Mouse (Mus musculus) WW6 (cell line): ENCODE results near the gene Aco1.
A peak's percentile ranks its signal among the peaks of the same experiment; 100 is the strongest.

ENCODE experiments used
- DNase-seq: peaks from one replicate; pipeline ENCODE4 v3.0.0-alpha.2; 2013; ENCODE audit warnings: low read depth, low spot score

Aco1 gene

GRCm38 (mm10) chr4:40207701-40208100 lies 64.8 kb downstream of the Aco1 start:
- no peak for DNase-seq

GRCm38 (mm10) chr4:40212177-40212576 lies 69.3 kb downstream of the Aco1 start:
- no peak for DNase-seq

- no peak for DNase-seq
These were observed 75.0 kb downstream of the Aco1 start for GRCm38 (mm10) chr4:40217910-40218309.

GRCm38 (mm10) chr4:40218382-40218781 lies 75.5 kb downstream of the Aco1 start:
- peak; percentile 78 for DNase-seq

- no peak for DNase-seq
These were observed 77.6 kb downstream of the Aco1 start for GRCm38 (mm10) chr4:40220437-40220836.

GRCm38 (mm10) chr4:40221004-40221760 lies 78.3 kb downstream of the Aco1 start:
- DNase-seq = peak; percentile 52

GRCm38 (mm10) chr4:40221876-40222585 lies 79.2 kb downstream of the Aco1 start:
- no peak for DNase-seq

GRCm38 (mm10) chr4:40226095-40226494 lies 83.2 kb downstream of the Aco1 start:
- DNase-seq = no peak

- no peak for DNase-seq
These were observed 84.2 kb downstream of the Aco1 start for GRCm38 (mm10) chr4:40227131-40227530.

- DNase-seq = no peak
These were observed 85.0 kb downstream of the Aco1 start for GRCm38 (mm10) chr4:40227886-40228285.

- DNase-seq = no peak
These were observed 86.8 kb downstream of the Aco1 start for GRCm38 (mm10) chr4:40229723-40230122.

- no peak for DNase-seq
These were observed 90.3 kb downstream of the Aco1 start for GRCm38 (mm10) chr4:40233062-40233664.

GRCm38 (mm10) chr4:40234256-40234655 lies 91.4 kb downstream of the Aco1 start:
- DNase-seq = no peak

GRCm38 (mm10) chr4:40236829-40237228 lies 93.9 kb downstream of the Aco1 start:
- DNase-seq = no peak

GRCm38 (mm10) chr4:40238483-40239408 lies 95.9 kb downstream of the Aco1 start:
- DNase-seq = no peak

GRCm38 (mm10) chr4:40239409-40240271 lies 96.8 kb downstream of the Aco1 start, which contains the start of gene Ddx58:
Gene Ddx58, minus strand, starts transcription at chr4:40239828.
- no peak for DNase-seq

GRCm38 (mm10) chr4:40240272-40240744 lies 97.4 kb downstream of the Aco1 start:
- no peak for DNase-seq

- DNase-seq = no peak
These were observed 99.0 kb downstream of the Aco1 start for GRCm38 (mm10) chr4:40241928-40242327.

- no peak for DNase-seq
These were observed 100.1 kb downstream of the Aco1 start for GRCm38 (mm10) chr4:40243006-40243405.

GRCm38 (mm10) chr4:40244035-40244434 lies 101.2 kb downstream of the Aco1 start:
- no peak for DNase-seq
